Mouse (Mus musculus): ENCODE data around the gene Grin3b. TPM values are rescaled to one million over a fixed set of nuclear protein-coding genes. Genes with fewer than 3 reads are reported as not detected.

The Grin3b gene
- total RNA-seq, 2 experiments from 2014 or later = 0.11 to 0.25 TPM

GRCm38 (mm10) chr10:80024229-80025043 lies 53.9 kb downstream of the Grin3b start:
- DNase-seq = no peak
- intact Hi-C loops (cut with DNase I; ENCODE audit: low total_unique reads) = no loop called here

GRCm38 (mm10) chr10:80025044-80025347 lies 54.5 kb downstream of the Grin3b start:
- DNase-seq = no peak
- intact Hi-C loops (cut with DNase I; ENCODE audit: low total_unique reads) = no loop called here

GRCm38 (mm10) chr10:80025463-80025862 lies 54.9 kb downstream of the Grin3b start:
- DNase-seq = no peak
- intact Hi-C loops (cut with DNase I; ENCODE audit: low total_unique reads) = no loop called here

- intact Hi-C loops (cut with DNase I; ENCODE audit: low total_unique reads) = no loop called here
These were observed 55.4 kb downstream of the Grin3b start for GRCm38 (mm10) chr10:80025889-80026288.

More at GRCm38 (mm10) chr10:80025889-80026288, 55.4 kb downstream of the Grin3b start:
- DNase-seq = no peak

Other genes starting within 250 kb of the Grin3b start
- 10 to 100 TPM; 21.5 to 21.6 TPM for gene Polrmt, start 224.1 kb upstream of the Grin3b start, total RNA-seq (2021)
- gene Fgf22, start 215.6 kb upstream of the Grin3b start, total RNA-seq (2021) = not detected
- 10 to 100 TPM; 25.9 to 30.6 TPM for gene Rnf126, start 203.8 kb upstream of the Grin3b start, total RNA-seq (2021)
- gene Fstl3, start 193.4 kb upstream of the Grin3b start, total RNA-seq (2021) = 1 to 10 TPM; 1.3 to 2.2 TPM
- not detected for gene Prss57, start 179.8 kb upstream of the Grin3b start, total RNA-seq (2021)
- gene Palm, start 177.1 kb upstream of the Grin3b start, total RNA-seq (2021) = 10 to 100 TPM; 25.7 to 33.5 TPM
- under 1 TPM in 1 of 2 experiments, not detected in 1; 0.35 TPM for gene Misp, start 149.7 kb upstream of the Grin3b start, total RNA-seq (2021)
- gene Ptbp1, start 116.3 kb upstream of the Grin3b start, total RNA-seq (2021) = 10 to 100 TPM; 40.3 to 48.1 TPM
- gene Prtn3, start 96.2 kb upstream of the Grin3b start, total RNA-seq (2021) = not detected
- gene Plppr3, start 96.1 kb upstream of the Grin3b start, total RNA-seq (2021) = under 1 TPM; 0.09 to 0.29 TPM
- not detected for gene Elane, start 84.5 kb upstream of the Grin3b start, total RNA-seq (2021)
- 10 to 100 TPM in 1 of 2 experiments, 1 to 10 TPM in 1; 3.6 to 16.6 TPM for gene Cfd, start 79.9 kb upstream of the Grin3b start, total RNA-seq (2021)
- gene Med16, start 61.8 kb upstream of the Grin3b start, total RNA-seq (2021) = 10 to 100 TPM; 37.7 to 38.1 TPM
- gene Gm26602, start 59.9 kb upstream of the Grin3b start, total RNA-seq (2021) = not detected
- under 1 TPM; 0.27 to 0.44 TPM for gene Kiss1r, start 53.7 kb upstream of the Grin3b start, total RNA-seq (2021)
- 100 to 1,000 TPM in 1 of 2 experiments, 10 to 100 TPM in 1; 98.8 to 106 TPM for gene R3hdm4, start 49.5 kb upstream of the Grin3b start, total RNA-seq (2021)
- gene Arid3a, start 43.7 kb upstream of the Grin3b start, total RNA-seq (2021) = 1 to 10 TPM; 2.4 to 2.7 TPM
- gene Wdr18, start 10.6 kb upstream of the Grin3b start, total RNA-seq (2021) = 10 to 100 TPM; 18.7 to 23.0 TPM
- 10 to 100 TPM; 76.2 to 84.5 TPM for gene Tmem259, start 13.6 kb downstream of the Grin3b start, total RNA-seq (2021)
- 10 to 100 TPM; 19.2 to 24.8 TPM for gene Cnn2, start 17.9 kb downstream of the Grin3b start, total RNA-seq (2021)
- gene Abca7, start 25.8 kb downstream of the Grin3b start, total RNA-seq (2021) = 1 to 10 TPM; 4.2 TPM
- gene Arhgap45, start 45.9 kb downstream of the Grin3b start, total RNA-seq (2021) = 1 to 10 TPM; 1.7 to 1.9 TPM
- 10 to 100 TPM; 45.3 to 55.6 TPM for gene Polr2e, start 69.1 kb downstream of the Grin3b start, total RNA-seq (2021)
- 100 to 1,000 TPM; 389 TPM for gene Gpx4, start 76.5 kb downstream of the Grin3b start, total RNA-seq (2021)
- gene Sbno2, start 134.9 kb downstream of the Grin3b start, total RNA-seq (2021) = 1 to 10 TPM; 6.2 to 6.3 TPM
- gene Stk11, start 145.1 kb downstream of the Grin3b start, total RNA-seq (2021) = 10 to 100 TPM; 87.6 to 98.0 TPM
- gene Atp5d, start 167.9 kb downstream of the Grin3b start, total RNA-seq (2021) = 100 to 1,000 TPM; 657 to 736 TPM
- 1 to 10 TPM; 1.6 TPM for gene Cbarp, start 170.1 kb downstream of the Grin3b start, total RNA-seq (2021)
- gene Midn, start 177.6 kb downstream of the Grin3b start, total RNA-seq (2021) = 10 to 100 TPM; 40.3 to 43.6 TPM
- 10 to 100 TPM; 41.4 to 41.5 TPM for gene Cirbp, start 195.3 kb downstream of the Grin3b start, total RNA-seq (2021)
- gene 1600002K03Rik, start 202.2 kb downstream of the Grin3b start, total RNA-seq (2021) = 1 to 10 TPM; 3.3 to 4.2 TPM
- under 1 TPM; 0.58 to 0.98 TPM for gene Efna2, start 208.8 kb downstream of the Grin3b start, total RNA-seq (2021)